Comparison of ENCODE assay signal across 8 mouse cellular contexts in genomic region chr14:103589819-103590218, GRCm38 (mm10).
DNase-seq lines count a peak whose midpoint lies in the region; ATAC-seq and TF ChIP-seq lines count a peak whose summit lies in the region.

No protein-coding gene starts in this region.

- ATAC-seq in midbrain, postnatal 0 days (ENCODE audit: low FRiP score) = 0 out of 2 replicates have a peak, but pooled peaks have one; percentile 38
- ATAC-seq in midbrain, embryonic 11.5 days (ENCODE audit: low FRiP score) = no peak
- peak; percentile 91 for ATAC-seq in hindbrain, embryonic 16.5 days

- no peak overlapping the region for H3K4me3 ChIP-seq in midbrain, postnatal 0 days (ENCODE audit: low read depth, low read length)
- no peak overlapping the region for H3K4me3 ChIP-seq in midbrain, embryonic 11.5 days (ENCODE audit: low read depth, low read length)
- H3K4me3 ChIP-seq in hindbrain, embryonic 16.5 days (ENCODE audit: low read length) = peak overlapping the region; percentile 12; the same call in 1 of the 2 replicates

- H3K4me2 ChIP-seq in midbrain, postnatal 0 days (ENCODE audit: low read depth, low read length, poor library complexity, severe bottlenecking) = no peak overlapping the region
- no peak overlapping the region for H3K4me2 ChIP-seq in midbrain, embryonic 11.5 days
- H3K4me2 ChIP-seq in hindbrain, embryonic 16.5 days (ENCODE audit: low read length) = peak overlapping the region; percentile 34

- TF ChIP-seq CTCF in midbrain, postnatal 0 days (IDR thresholded peaks at IDR 0.05) = no peak

- H3K27me3 ChIP-seq in midbrain, postnatal 0 days (ENCODE audit: insufficient read depth, low read length) = no peaks in the 10 kb centered on the region
- H3K27me3 ChIP-seq in midbrain, embryonic 11.5 days (ENCODE audit: control insufficient read depth, insufficient read depth, low read length) = no peaks in the 10 kb centered on the region
- H3K27me3 ChIP-seq in hindbrain, embryonic 16.5 days (replicated peaks; ENCODE audit: control insufficient read depth, insufficient read depth, low read length) = no peaks in the 10 kb centered on the region

- no peak overlapping the region for H3K9ac ChIP-seq in midbrain, postnatal 0 days (replicated peaks; ENCODE audit: low read length, poor library complexity, severe bottlenecking)
- no peak overlapping the region for H3K9ac ChIP-seq in midbrain, embryonic 11.5 days (ENCODE audit: low read length)
- no peak overlapping the region for H3K9ac ChIP-seq in hindbrain, embryonic 16.5 days (ENCODE audit: low read depth, low read length)

- H3K4me1 ChIP-seq in midbrain, postnatal 0 days (ENCODE audit: insufficient read depth, low read length) = no peaks in the 10 kb centered on the region
- H3K4me1 ChIP-seq in midbrain, embryonic 11.5 days (ENCODE audit: control insufficient read depth, insufficient read depth, low read length) = no peaks in the 10 kb centered on the region
- H3K4me1 ChIP-seq in hindbrain, embryonic 16.5 days (ENCODE audit: control insufficient read depth, insufficient read depth, low read depth, low read length) = no peaks in the 10 kb centered on the region

- 67% methylated on average over 7 of the region's 7 CpGs for WGBS in midbrain, postnatal 0 days
- WGBS in midbrain, embryonic 11.5 days = 83% methylated on average over 7 of the region's 7 CpGs
- 64% methylated on average over 7 of the region's 7 CpGs for WGBS in hindbrain, embryonic 16.5 days

- no peak overlapping the region for H3K27ac ChIP-seq in midbrain, postnatal 0 days (ENCODE audit: low read depth, low read length)
- H3K27ac ChIP-seq in midbrain, embryonic 11.5 days (ENCODE audit: low read depth, low read length) = no peak overlapping the region
- no peak overlapping the region for H3K27ac ChIP-seq in hindbrain, embryonic 16.5 days (ENCODE audit: low read depth, low read length)

- no peaks in the 10 kb centered on the region for H3K36me3 ChIP-seq in midbrain, postnatal 0 days (ENCODE audit: insufficient read depth, low read length)
- H3K36me3 ChIP-seq in midbrain, embryonic 11.5 days (ENCODE audit: control insufficient read depth, insufficient read depth, low read length) = no peaks in the 10 kb centered on the region
- no peaks in the 10 kb centered on the region for H3K36me3 ChIP-seq in hindbrain, embryonic 16.5 days (ENCODE audit: control insufficient read depth, insufficient read depth, low read length)

- DNase-seq in heart, postnatal 10 days = peak; percentile 8 to 18
- DNase-seq in heart, adult 8-10 months (ENCODE audit: low spot score) = no peak
- DNase-seq in midbrain, postnatal 0 days (ENCODE audit: low spot score) = peak; percentile 61
- no peak for DNase-seq in midbrain, embryonic 11.5 days (ENCODE audit: low spot score, missing footprints)
- peak; percentile 54 for DNase-seq in right cerebral cortex, postnatal 4 days
- no peak for DNase-seq in ovary, postnatal 10 days (ENCODE audit: low spot score)
- DNase-seq in thymus, postnatal 14 days = no peak

- intact Hi-C loops in heart, postnatal 10 days (cut with DNase I) = no loop called here

- no peaks in the 10 kb centered on the region for H3K9me3 ChIP-seq in midbrain, postnatal 0 days (ENCODE audit: low read length)
- no peaks in the 10 kb centered on the region for H3K9me3 ChIP-seq in midbrain, embryonic 11.5 days (ENCODE audit: control insufficient read depth, low read length)
- no peaks in the 10 kb centered on the region for H3K9me3 ChIP-seq in hindbrain, embryonic 16.5 days (ENCODE audit: control insufficient read depth, low read length)

Comparison
In these comparisons a context has a peak if more than half of its experiments do, and no peak if none do; other contexts are left out.
1. DNase-seq: peak in heart, postnatal 10 days (2 of 2), midbrain, postnatal 0 days (single experiment) and right cerebral cortex, postnatal 4 days (single experiment); none in heart, adult 8-10 months (single experiment), midbrain, embryonic 11.5 days (single experiment), ovary, postnatal 10 days (single experiment) and thymus, postnatal 14 days (single experiment).